Mouse (Mus musculus): ENCODE measurements around the gene Zscan22. TPM values are rescaled to one million over a fixed set of nuclear protein-coding genes. Genes with fewer than 3 reads are reported as not detected.
"Not testable (repeated sequence)": the region's sequence is repeated elsewhere in the genome, so short reads cannot be mapped to it uniquely, and the experiment has no call there.

Zscan22 gene
- 4.4 and 8.3 TPM in 2 replicates for total RNA-seq (2014; rRNA removed)
- polyA plus RNA-seq (2015; fragmentation: Nextera tagmentation; extraction: Ambion mirVana), result 2.6 and 3.7 TPM in 2 replicates

DNA sequence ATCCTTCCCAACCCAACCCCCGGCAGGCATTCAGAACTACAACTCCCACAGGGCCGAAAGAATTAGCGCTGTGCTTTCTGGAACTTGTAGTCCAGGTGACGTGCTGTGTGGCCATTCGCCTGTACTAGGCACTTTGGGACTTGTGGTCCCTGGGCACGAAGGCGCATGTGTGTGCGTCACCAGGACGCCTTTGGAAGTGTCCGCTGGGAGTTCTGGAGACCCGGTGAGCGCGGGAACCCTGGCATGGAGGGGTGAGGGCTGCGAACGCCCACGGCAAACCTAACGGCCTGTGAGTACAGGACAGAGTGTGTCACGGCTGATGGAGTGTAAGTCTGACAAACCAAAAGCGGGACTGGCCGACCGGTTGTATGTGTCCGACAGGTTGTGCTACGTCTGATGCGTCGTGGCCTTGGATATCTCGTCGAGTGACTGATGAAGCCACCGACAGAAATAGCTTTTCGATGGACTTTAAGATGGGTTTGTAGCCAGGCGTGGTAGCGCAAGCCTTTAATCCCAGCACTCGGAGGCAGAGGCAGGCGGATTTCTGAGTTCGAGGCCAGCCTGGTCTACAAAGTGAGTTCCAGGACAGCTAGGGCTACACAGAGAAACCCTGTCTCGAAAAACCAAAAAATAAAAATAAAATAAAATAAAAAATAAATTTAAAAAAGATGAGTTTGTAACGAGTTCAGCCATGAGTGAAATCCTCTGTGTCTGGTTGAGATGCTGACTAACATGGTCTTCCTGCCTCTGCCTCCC is at the start of gene Zscan22:
Zscan22 (plus strand) TSS at position 161 of the 756 bp plus-strand sequence.
- H3K27ac ChIP-seq (ENCODE audit: low read depth, low read length), result peak within 1 kb of the TSS; percentile 12; the same call in 1 of the 2 replicates
- peak within 1 kb of the TSS; percentile 62 for H3K4me3 ChIP-seq (ENCODE audit: low read depth, low read length)
- H3K9me3 ChIP-seq (ENCODE audit: low read length), result no peaks in the 10 kb centered on the region
- H3K9ac ChIP-seq (replicated peaks; ENCODE audit: low read length, poor library complexity, severe bottlenecking), result peak within 1 kb of the TSS; percentile 56
- peak within 1 kb of the TSS; percentile 50 for H3K4me2 ChIP-seq (ENCODE audit: low read depth, low read length, poor library complexity, severe bottlenecking)
- no peak for TF ChIP-seq CTCF (IDR thresholded peaks at IDR 0.05)
- H3K36me3 ChIP-seq (ENCODE audit: insufficient read depth, low read length), result no peaks in the 10 kb centered on the region
- peak; percentile 98 for ATAC-seq (ENCODE audit: low FRiP score)
- DNase-seq (ENCODE audit: low spot score), result peak; percentile 98
- H3K4me1 ChIP-seq (ENCODE audit: insufficient read depth, low read length), result peaks cover 5% of the 10 kb centered on the region
- 5% methylated on average over 36 of the region's 36 CpGs for WGBS
- H3K27me3 ChIP-seq (ENCODE audit: insufficient read depth, low read length), result no peaks in the 10 kb centered on the region

DNA sequence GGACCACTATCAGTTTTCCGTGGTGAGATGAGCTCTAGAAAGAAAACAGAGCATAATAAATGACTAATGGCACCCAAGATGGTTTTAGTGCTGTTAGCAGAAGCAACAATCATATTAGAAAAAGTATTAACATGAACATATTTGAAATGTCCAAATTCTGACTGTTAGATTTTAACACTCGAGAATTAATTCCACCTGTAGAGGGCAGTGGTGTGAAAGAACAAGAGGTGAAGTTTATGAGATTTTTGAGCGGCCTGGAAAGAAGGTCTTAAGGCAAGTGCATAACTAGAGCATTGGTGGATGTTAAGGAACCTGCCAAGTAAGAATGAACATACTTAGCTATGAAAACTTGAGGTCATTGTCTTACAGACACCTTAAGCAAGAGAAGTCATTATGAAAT is 23.3 kb upstream of the Zscan22 start:
- Histone ChIP-seq H3K36me3 (ENCODE audit: insufficient read depth, low read length) (0 out of 2 replicates have a peak, but pooled peaks cover 2% of the 10 kb centered on the region), H3K27ac (ENCODE audit: low read depth, low read length) (no peak overlapping the region), H3K9ac (replicated peaks; ENCODE audit: low read length, poor library complexity, severe bottlenecking) (no peak overlapping the region), H3K4me2 (ENCODE audit: low read depth, low read length, poor library complexity, severe bottlenecking) (no peak overlapping the region), H3K27me3 (ENCODE audit: insufficient read depth, low read length) (peaks cover 4% of the 10 kb centered on the region; the same call in 1 of the 2 replicates), H3K4me3 (ENCODE audit: low read depth, low read length) (no peak overlapping the region), H3K4me1 (ENCODE audit: insufficient read depth, low read length) (no peaks in the 10 kb centered on the region), H3K9me3 (ENCODE audit: low read length) (peaks cover 5% of the 10 kb centered on the region; the same call in 1 of the 2 replicates)
- no peak for ATAC-seq (ENCODE audit: low FRiP score)
- DNase-seq (ENCODE audit: low spot score), result no peak
- WGBS, result 24% methylated on average over 3 of the region's 3 CpGs
- TF ChIP-seq CTCF (IDR thresholded peaks at IDR 0.05), result peak; percentile 50

DNA sequence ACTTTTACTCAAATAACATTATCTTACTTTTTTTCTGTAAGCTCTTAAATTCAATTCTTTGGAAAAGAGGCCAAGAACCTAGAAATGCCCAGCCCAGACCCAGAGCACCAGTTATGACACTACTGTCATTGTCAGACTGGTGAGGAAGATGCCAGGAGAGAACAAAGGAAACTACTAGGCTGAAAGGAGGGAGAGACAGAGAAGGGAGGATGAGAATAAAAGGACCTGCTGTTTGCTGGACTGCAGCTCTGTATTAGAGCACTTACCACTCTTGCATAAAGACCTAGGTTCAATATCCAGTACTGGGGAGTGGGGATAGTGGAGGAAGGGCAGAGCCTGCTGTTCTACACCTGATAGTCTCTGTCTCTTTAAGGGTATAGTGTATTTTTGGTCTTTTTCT is 17.6 kb upstream of the Zscan22 start:
- Histone ChIP-seq H3K36me3 (ENCODE audit: insufficient read depth, low read length) (0 out of 2 replicates have a peak, but pooled peaks cover 9% of the 10 kb centered on the region), H3K27me3 (ENCODE audit: insufficient read depth, low read length) (no peaks in the 10 kb centered on the region), H3K4me1 (ENCODE audit: insufficient read depth, low read length) (no peaks in the 10 kb centered on the region), H3K4me2 (ENCODE audit: low read depth, low read length, poor library complexity, severe bottlenecking) (peak overlapping the region; percentile 72), H3K4me3 (ENCODE audit: low read depth, low read length) (peak overlapping the region; percentile 60), H3K9ac (replicated peaks; ENCODE audit: low read length, poor library complexity, severe bottlenecking) (no peak overlapping the region), H3K9me3 (ENCODE audit: low read length) (no peaks in the 10 kb centered on the region), H3K27ac (ENCODE audit: low read depth, low read length) (no peak overlapping the region)
- ATAC-seq (ENCODE audit: low FRiP score) (no peak), DNase-seq (ENCODE audit: low spot score) (no peak)
- TF ChIP-seq CTCF (IDR thresholded peaks at IDR 0.05), result no peak

DNA sequence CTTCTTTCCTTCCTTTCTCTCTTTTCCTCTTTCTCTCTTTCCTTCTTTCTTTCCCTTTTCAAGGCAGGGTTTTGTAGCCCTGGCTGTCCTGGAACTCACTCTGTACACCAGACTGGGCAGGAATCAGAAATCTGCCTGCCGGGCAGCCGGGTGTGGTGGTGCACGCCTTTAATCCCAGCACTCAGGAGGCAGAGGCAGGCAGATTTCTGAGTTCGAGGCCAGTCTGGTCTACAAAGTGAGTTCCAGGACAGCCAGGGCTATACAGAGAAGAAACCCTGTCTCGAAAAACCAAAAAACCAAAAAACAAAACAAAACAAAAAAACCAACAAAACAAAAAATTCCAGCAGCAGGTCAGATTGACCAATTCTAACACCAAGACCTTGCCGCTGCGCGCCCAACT is 17.1 kb upstream of the Zscan22 start:
- not testable (repeated sequence) for H3K4me1 ChIP-seq (ENCODE audit: insufficient read depth, low read length); H3K27me3 ChIP-seq (ENCODE audit: insufficient read depth, low read length); DNase-seq (ENCODE audit: low spot score); H3K9me3 ChIP-seq (ENCODE audit: low read length)
- Histone ChIP-seq H3K36me3 (ENCODE audit: insufficient read depth, low read length) (peaks cover 10% of the 10 kb centered on the region), H3K4me3 (ENCODE audit: low read depth, low read length) (peak overlapping the region; percentile 60), H3K4me2 (ENCODE audit: low read depth, low read length, poor library complexity, severe bottlenecking) (peak overlapping the region; percentile 72), H3K9ac (replicated peaks; ENCODE audit: low read length, poor library complexity, severe bottlenecking) (peak overlapping the region; percentile 59; the same call in 1 of the 2 replicates), H3K27ac (ENCODE audit: low read depth, low read length) (0 out of 2 replicates have a peak overlapping the region, but pooled peaks have one; percentile 6)
- 43% methylated on average over 8 of the region's 8 CpGs for WGBS
- peak; percentile 26 for ATAC-seq (ENCODE audit: low FRiP score)

DNA sequence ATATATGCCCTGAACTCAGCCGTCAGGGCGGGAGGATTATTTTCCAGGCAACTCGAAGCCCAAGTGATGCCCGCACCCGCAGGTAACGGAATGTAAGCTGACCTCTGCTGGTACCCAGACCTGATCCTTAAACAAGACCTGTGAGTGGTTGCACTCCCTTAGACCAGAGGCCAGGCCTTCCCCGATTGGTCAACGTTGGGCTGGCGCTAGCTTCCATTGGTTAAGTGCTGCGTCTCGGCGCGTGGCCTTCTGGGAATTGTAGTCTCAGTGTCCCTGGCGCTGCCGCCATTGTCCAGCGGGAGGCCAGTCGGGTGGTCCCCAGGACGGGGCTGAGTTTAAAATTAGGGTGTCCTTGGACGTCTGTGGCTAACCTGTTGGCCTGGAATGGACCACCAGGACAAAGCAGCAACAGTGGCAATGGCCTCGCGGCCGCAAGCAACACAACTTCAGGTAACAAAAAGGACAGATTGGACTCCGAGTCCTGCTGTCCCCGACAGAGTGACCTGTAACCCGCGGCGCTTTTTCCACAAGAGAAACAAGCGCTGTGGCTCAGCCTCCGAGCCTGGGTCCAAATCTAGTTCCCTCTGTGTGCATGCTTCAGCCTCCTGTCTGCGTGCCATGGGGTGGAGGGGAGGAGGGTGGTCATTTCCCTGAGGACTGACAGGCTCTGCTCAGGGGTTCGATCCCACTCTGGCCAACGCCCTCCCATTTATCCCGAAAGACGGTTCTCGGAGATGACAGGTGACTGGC is 16.5 kb upstream of the Zscan22 start, which contains the start of gene Zfp128:
Zfp128 (plus strand) TSS at position 267 of the 750 bp plus-strand sequence.
- ATAC-seq (ENCODE audit: low FRiP score) (peak; percentile 99), DNase-seq (ENCODE audit: low spot score) (peak; percentile 98)
- Histone ChIP-seq H3K27me3 (ENCODE audit: insufficient read depth, low read length) (no peaks in the 10 kb centered on the region), H3K4me2 (ENCODE audit: low read depth, low read length, poor library complexity, severe bottlenecking) (peak within 1 kb of the TSS; percentile 72), H3K36me3 (ENCODE audit: insufficient read depth, low read length) (peaks cover 16% of the 10 kb centered on the region), H3K9ac (replicated peaks; ENCODE audit: low read length, poor library complexity, severe bottlenecking) (peak within 1 kb of the TSS; percentile 76), H3K4me3 (ENCODE audit: low read depth, low read length) (peak within 1 kb of the TSS; percentile 60), H3K27ac (ENCODE audit: low read depth, low read length) (peak within 1 kb of the TSS; percentile 6), H3K9me3 (ENCODE audit: low read length) (no peaks in the 10 kb centered on the region), H3K4me1 (ENCODE audit: insufficient read depth, low read length) (no peaks in the 10 kb centered on the region)
- WGBS, result under 1% methylated on average over 35 of the region's 35 CpGs
- TF ChIP-seq CTCF (IDR thresholded peaks at IDR 0.05), result peak; percentile 43; the same call in 1 of the 2 replicates
